ENCODE assay signal across 8 mouse cellular contexts in genomic region chr19:9942539-9943533, GRCm38 (mm10). TPM values are rescaled to one million over a fixed set of nuclear protein-coding genes. Genes with fewer than 3 reads are reported as not detected.
A peak's percentile ranks its signal among the peaks of the same experiment; 100 is the strongest.
DNase-seq lines count a peak whose midpoint lies in the region; ATAC-seq and TF ChIP-seq lines count a peak whose summit lies in the region.
"Had no signal": no experiment of that assay in that cellular context is flagged by ENCODE, and none has a peak within 500 bp of the region (broad histone marks: within the 10 kb centered on the region; RNA-seq: fewer than 3 reads in every experiment).

No protein-coding gene starts in this region.

- TF ChIP-seq CTCF in cerebellum, adult 2 months (IDR thresholded peaks at IDR 0.05; ENCODE audit: borderline replicate concordance, insufficient read depth, low read depth, low read length), result no peak

- peak overlapping the region; percentile 34; the same call in 1 of the 2 replicates for H3K27ac ChIP-seq in liver, embryonic 12.5 days
- H3K27ac ChIP-seq in stomach, embryonic 16.5 days (ENCODE audit: low read length), result peak overlapping the region; percentile 54
- H3K27ac ChIP-seq in cerebellum, adult 2 months (ENCODE audit: insufficient read depth, low read length), result no peak overlapping the region; the same call in 1 of the 2 replicates
- H3K27ac ChIP-seq: liver, embryonic 14.5 days had no signal

- H3K9ac ChIP-seq in liver, embryonic 12.5 days, result peak overlapping the region; percentile 13; the same call in 1 of the 2 replicates
- H3K9ac ChIP-seq in stomach, embryonic 16.5 days (ENCODE audit: low read length), result 0 out of 2 replicates have a peak overlapping the region, but pooled peaks have one; percentile 17
- H3K9ac ChIP-seq: liver, embryonic 14.5 days had no signal

- DNase-seq in retina, postnatal 1 day, result peak; percentile 42
- DNase-seq in retina, embryonic 14.5 days (ENCODE audit: low spot score), result no peak
- DNase-seq in cerebellum, adult 2 months, result no peak
- DNase-seq in yolk sac, embryonic 10.5 days (ENCODE audit: low spot score), result no peak

- ATAC-seq in granulocyte monocyte progenitor cell, adult 5-6 weeks (replicated peaks; ENCODE audit: poor library complexity, severe bottlenecking), result peak; percentile 49
- no peak for ATAC-seq in liver, embryonic 12.5 days
- ATAC-seq in stomach, embryonic 16.5 days (ENCODE audit: insufficient read depth, low FRiP score), result peak; percentile 78; the same call in 1 of the 2 replicates

- no peak overlapping the region for H3K4me3 ChIP-seq in liver, embryonic 12.5 days
- H3K4me3 ChIP-seq in stomach, embryonic 16.5 days (replicated peaks; ENCODE audit: low read length), result no peak overlapping the region
- no peak overlapping the region for H3K4me3 ChIP-seq in cerebellum, adult 2 months (replicated peaks; ENCODE audit: insufficient read depth, low read depth, low read length)

- H3K9me3 ChIP-seq in liver, embryonic 12.5 days (replicated peaks), result no peaks in the 10 kb centered on the region
- H3K9me3 ChIP-seq in stomach, embryonic 16.5 days (replicated peaks; ENCODE audit: control insufficient read depth, low read length), result no peaks in the 10 kb centered on the region

- no peak for TF ChIP-seq POLR2A in cerebellum, adult 2 months (IDR thresholded peaks at IDR 0.05; ENCODE audit: borderline replicate concordance, insufficient read depth, low read length)

- no peak overlapping the region for H3K4me2 ChIP-seq in liver, embryonic 12.5 days
- no peak overlapping the region for H3K4me2 ChIP-seq in stomach, embryonic 16.5 days (ENCODE audit: low read depth, low read length)

- H3K27me3 ChIP-seq in liver, embryonic 12.5 days (replicated peaks), result no peaks in the 10 kb centered on the region
- H3K27me3 ChIP-seq in stomach, embryonic 16.5 days (ENCODE audit: control insufficient read depth, insufficient read depth, low read length), result no peaks in the 10 kb centered on the region
- no peaks in the 10 kb centered on the region for H3K27me3 ChIP-seq in cerebellum, adult 2 months (ENCODE audit: control insufficient read depth, insufficient read depth, low read length)

- no peaks in the 10 kb centered on the region for H3K36me3 ChIP-seq in liver, embryonic 12.5 days
- H3K36me3 ChIP-seq in stomach, embryonic 16.5 days (ENCODE audit: control insufficient read depth, insufficient read depth, low read length), result no peaks in the 10 kb centered on the region

- 51% methylated on average over 10 of the region's 10 CpGs for WGBS in liver, embryonic 12.5 days (ENCODE audit: insufficient replicate concordance)
- WGBS in stomach, embryonic 16.5 days, result 42% methylated on average over 10 of the region's 10 CpGs
- 53% methylated on average over 10 of the region's 10 CpGs for WGBS in cerebellum, adult 2 months

- peaks cover 45% of the 10 kb centered on the region for H3K4me1 ChIP-seq in liver, embryonic 12.5 days
- peaks cover 5% of the 10 kb centered on the region; the same call in 1 of the 2 replicates for H3K4me1 ChIP-seq in stomach, embryonic 16.5 days (ENCODE audit: control insufficient read depth, insufficient read depth, low read length)
- no peaks in the 10 kb centered on the region for H3K4me1 ChIP-seq in cerebellum, adult 2 months (ENCODE audit: control insufficient read depth, insufficient read depth, low read length)

RNA-seq across cellular contexts. Expression of gene Fth1, which starts 37.6 kb away (rescaled TPM):
- 806 and 810 TPM in 2 replicates for total RNA-seq in granulocyte monocyte progenitor cell, adult 5-6 weeks (2014; fragmentation: Nextera tagmentation)
- 350 and 359 TPM in 2 replicates for total RNA-seq in granulocyte monocyte progenitor cell, adult 5-6 weeks (2017)
- polyA plus RNA-seq in liver, embryonic 12.5 days (2016; fragmentation: Nextera tagmentation; extraction: Ambion mirVana), result 5,199 and 5,262 TPM in 2 replicates
- polyA plus RNA-seq in stomach, embryonic 16.5 days (2015; fragmentation: Nextera tagmentation; extraction: Ambion mirVana), result 1,902 and 2,108 TPM in 2 replicates
- 4,588 and 5,845 TPM in 2 replicates for polyA plus RNA-seq in cerebellum, adult 2 months (2012; rRNA removed)

RNA-seq across cellular contexts. Expression of gene Incenp, which starts 43.5 kb away (rescaled TPM):
- 143 and 171 TPM in 2 replicates for total RNA-seq in granulocyte monocyte progenitor cell, adult 5-6 weeks (2014; fragmentation: Nextera tagmentation)
- total RNA-seq in granulocyte monocyte progenitor cell, adult 5-6 weeks (2017), result 99.8 and 115 TPM in 2 replicates
- polyA plus RNA-seq in liver, embryonic 12.5 days (2016; fragmentation: Nextera tagmentation; extraction: Ambion mirVana), result 157 and 159 TPM in 2 replicates
- 61.4 and 73.6 TPM in 2 replicates for polyA plus RNA-seq in stomach, embryonic 16.5 days (2015; fragmentation: Nextera tagmentation; extraction: Ambion mirVana)
- polyA plus RNA-seq in cerebellum, adult 2 months (2012; rRNA removed), result 16.3 and 16.7 TPM in 2 replicates

RNA-seq across cellular contexts. Expression of gene Best1, which starts 58.6 kb away (rescaled TPM):
- not detected in 2 replicates for total RNA-seq in granulocyte monocyte progenitor cell, adult 5-6 weeks (2014; fragmentation: Nextera tagmentation)
- total RNA-seq in granulocyte monocyte progenitor cell, adult 5-6 weeks (2017), result 0.09 TPM in 1 of 2 replicates, not detected in the other
- polyA plus RNA-seq in liver, embryonic 12.5 days (2016; fragmentation: Nextera tagmentation; extraction: Ambion mirVana), result 0.17 and 0.32 TPM in 2 replicates
- 0.61 and 0.64 TPM in 2 replicates for polyA plus RNA-seq in stomach, embryonic 16.5 days (2015; fragmentation: Nextera tagmentation; extraction: Ambion mirVana)
- 0.77 and 1.1 TPM in 2 replicates for polyA plus RNA-seq in cerebellum, adult 2 months (2012; rRNA removed)

RNA-seq across cellular contexts. Expression of gene Rab3il1, which starts 58.6 kb away (rescaled TPM):
- total RNA-seq in granulocyte monocyte progenitor cell, adult 5-6 weeks (2014; fragmentation: Nextera tagmentation), result 3.7 and 8.2 TPM in 2 replicates
- 1.9 and 2.8 TPM in 2 replicates for total RNA-seq in granulocyte monocyte progenitor cell, adult 5-6 weeks (2017)
- 189 and 191 TPM in 2 replicates for polyA plus RNA-seq in liver, embryonic 12.5 days (2016; fragmentation: Nextera tagmentation; extraction: Ambion mirVana)
- 33.7 and 38.1 TPM in 2 replicates for polyA plus RNA-seq in stomach, embryonic 16.5 days (2015; fragmentation: Nextera tagmentation; extraction: Ambion mirVana)
- polyA plus RNA-seq in cerebellum, adult 2 months (2012; rRNA removed), result 9.5 and 9.7 TPM in 2 replicates
